Mouse (Mus musculus) A20 (cell line): ENCODE data around the gene Gmpr.
A peak's percentile ranks its signal among the peaks of the same experiment; 100 is the strongest.

ENCODE experiments used
- DNase-seq: peaks from one replicate; pipeline ENCODE4 v3.0.0-alpha.2; 2011; ENCODE audit warnings: low read depth, low spot score

Gene Gmpr

DNA sequence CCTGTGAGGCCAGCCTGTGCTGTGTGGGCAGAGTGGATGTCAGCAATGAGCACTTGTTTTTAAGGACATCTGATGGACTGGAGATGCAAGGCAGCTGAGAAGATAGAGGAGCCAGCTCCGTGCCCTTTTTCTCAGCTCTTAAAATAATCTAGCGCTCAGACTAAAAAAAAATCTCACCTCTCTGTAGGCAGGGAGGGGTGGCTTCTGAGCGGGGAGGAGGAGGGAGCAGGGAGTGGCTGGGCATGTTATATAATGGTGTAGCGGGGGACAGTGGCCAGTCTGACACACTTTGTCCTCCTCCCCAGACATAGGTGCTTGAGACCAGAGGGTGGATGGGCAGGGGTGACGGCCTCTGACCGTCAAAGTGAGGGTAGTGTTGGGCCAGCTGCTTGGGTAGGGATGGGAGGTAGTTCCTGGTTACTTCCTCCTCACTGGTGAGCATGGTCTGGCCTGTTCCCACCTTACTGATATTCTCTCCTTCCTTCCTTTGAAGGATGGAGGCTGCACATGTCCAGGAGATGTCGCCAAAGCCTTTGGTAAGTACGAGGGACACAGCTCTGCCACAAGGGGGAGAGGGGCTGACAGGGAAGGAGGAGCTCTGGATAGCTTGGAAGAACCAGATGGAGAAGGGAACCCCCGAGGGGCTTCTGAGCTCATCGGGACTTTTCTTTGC, 31.4 kb downstream of the Gmpr start:
- DNase-seq: no peak

DNA sequence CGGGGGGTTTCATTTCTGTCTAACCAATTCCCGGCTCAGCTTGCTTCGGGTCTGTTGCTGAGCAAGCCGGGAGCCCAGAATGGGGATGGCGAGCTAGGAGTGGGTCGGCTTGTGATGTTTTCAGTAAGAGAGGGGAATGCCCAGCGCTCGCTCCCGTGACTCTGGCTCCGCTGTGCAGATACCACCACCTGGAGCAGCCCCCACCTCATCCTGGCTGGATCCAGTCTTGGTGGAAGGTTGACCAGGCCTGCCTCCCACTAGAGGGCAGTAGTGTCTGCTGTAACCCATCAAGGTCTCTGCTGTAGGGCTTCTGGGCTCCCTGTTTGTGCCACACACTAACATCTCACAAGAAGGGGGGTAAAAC, 31.9 kb downstream of the Gmpr start:
- DNase-seq: peak; percentile 51

DNA sequence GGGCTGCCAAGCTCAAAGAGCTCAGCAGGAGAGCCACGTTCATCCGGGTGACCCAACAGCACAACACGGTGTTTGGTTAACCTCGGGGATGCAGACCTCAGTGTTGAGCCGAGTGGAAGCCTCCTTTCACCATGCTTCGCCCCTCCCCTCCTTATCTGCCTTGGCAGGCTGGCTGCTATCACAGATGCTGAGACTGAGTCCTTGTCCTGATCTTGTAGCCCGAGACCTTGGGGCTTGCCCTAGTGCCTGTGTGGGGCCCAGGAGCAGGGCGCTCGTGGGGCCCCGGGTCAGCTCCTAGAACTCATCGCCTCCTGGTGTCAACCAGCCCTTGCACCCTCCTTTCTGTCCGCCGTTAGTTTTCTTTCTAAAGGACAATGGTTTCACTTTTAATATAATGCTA, 38.7 kb downstream of the Gmpr start:
- no peak for DNase-seq

DNA sequence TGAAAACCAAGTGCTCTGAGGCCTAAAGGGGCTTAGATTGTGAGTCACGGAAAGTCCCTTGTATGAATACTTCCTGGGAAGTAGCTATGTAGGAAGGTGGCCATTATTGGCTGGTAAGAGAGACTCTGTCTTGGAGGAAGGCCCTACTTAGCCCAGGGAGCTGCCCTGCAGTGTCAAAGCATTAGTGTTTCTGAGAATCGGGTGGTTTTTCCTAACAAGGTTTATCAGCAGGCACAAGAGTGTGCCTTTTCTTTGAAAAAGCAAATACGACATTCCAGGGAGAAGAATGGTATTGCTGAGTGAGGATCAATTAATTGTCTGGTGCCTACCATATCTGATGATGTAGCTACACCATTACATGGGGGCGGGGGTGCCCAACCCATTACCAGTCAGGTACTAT, 39.7 kb downstream of the Gmpr start:
- no peak for DNase-seq

DNA sequence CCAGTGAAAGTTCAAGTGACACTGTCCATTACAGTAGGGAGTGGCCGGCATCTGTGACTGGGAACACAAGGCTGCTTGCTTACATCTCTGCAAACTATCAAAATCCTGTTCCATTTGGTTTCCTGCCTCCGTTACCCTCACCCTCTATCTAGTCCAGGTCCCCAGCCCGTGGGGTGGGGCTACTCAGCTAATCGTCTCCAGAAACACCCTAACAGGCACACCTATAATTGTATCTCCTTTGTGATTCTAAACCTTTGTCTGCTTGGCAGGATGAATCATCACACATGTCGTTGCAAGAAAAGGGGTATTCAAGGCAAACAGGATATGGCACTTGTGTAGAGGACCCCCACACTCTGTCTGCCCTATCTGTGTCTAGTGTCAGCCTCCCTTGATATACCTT, 40.3 kb downstream of the Gmpr start:
- no peak for DNase-seq

DNA sequence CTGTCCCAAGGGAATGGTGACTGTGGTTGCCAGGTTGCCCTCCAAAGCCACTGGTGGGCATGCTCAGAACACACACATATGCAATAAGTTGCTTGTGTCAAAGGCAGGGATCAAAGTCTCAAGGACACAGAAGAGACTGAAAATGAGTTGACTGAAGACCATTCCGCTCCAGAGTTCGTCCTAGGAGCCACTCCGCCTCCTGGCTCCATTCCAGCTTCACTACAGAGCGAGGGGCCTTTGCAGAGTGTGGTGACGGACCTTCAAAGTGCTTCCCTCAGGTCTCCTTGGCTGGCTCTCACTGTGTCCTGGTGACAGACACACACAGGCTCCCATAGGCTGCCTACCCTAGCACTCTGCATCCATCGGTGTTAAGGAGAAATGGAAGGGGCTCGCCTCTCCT, 46.4 kb downstream of the Gmpr start:
- no peak for DNase-seq

DNA sequence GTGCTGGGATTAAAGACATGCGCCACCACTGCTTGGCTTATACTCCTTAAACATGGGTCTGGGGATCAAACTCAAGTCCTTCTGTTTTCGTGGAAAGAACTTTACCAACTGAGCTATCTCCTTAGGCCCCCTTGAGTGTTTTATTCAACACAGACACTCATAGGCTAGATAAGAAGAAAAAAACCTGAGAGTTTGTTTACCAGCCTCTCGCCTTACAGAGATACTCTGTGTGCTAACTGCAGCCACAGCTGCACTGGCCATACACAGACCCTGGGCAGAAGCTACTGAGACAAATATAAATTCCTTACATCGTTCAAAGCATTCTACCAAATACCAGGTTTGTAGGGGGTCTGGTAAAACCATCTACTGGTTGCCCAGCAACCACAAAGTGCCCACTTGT, 51.1 kb downstream of the Gmpr start:
- DNase-seq: no peak

DNA sequence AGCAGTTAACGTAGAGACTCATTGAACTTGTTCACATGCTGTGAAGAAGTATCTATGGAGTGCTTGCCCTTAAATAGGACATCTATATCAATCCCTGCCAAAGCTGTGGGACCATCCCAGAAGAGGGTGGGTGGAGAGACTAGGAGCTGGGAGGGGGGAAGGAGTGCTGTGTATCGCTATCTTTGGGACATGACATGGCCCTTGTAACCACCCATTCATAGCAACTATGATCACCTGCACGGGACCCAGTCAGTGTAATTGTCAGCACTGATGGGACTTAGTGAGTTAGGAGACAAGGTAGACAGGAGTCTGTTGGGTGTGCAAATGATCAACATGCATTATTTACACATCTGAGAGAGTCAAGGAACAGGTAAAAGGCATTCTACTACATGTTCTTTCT, 52.0 kb downstream of the Gmpr start:
- DNase-seq: no peak

DNA sequence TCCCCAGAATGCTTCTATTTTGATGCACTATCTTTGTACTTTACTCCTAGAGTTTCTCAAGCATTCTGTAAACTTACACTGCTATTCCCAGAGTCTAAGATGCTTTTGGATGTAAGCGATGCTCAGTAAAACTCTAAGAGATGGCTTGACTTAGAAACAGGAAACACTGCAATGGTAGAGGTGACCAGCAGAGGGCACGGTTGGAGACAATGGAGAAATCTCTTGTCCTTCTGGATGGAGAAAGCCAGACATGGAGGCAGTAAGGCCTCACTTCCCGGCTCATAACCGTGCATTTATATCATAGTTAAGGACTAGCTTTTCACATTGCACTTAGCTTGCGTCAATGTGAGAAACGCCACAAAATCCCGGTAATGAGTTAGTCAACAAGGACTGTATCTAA, 53.3 kb downstream of the Gmpr start:
- peak; percentile 19 for DNase-seq

DNA sequence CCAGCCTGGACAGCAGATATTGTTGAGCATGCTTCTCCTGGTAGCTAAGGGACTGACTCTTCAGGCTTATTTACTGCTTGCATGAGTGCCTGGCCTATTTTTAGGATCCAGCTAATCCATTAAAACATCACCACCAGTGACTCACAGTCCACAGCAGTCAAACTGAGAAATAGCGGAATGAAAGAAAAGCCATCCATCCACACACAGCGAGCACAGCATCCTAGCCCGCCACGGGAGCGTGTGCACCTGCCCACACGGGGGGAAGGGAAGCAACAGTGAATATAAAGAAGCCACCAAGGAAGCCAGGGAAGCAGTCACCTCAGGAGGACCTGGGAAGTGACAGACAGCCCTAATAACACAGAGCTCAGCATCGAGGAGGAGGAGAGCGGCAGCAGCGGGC, 54.8 kb downstream of the Gmpr start:
- no peak for DNase-seq

DNA sequence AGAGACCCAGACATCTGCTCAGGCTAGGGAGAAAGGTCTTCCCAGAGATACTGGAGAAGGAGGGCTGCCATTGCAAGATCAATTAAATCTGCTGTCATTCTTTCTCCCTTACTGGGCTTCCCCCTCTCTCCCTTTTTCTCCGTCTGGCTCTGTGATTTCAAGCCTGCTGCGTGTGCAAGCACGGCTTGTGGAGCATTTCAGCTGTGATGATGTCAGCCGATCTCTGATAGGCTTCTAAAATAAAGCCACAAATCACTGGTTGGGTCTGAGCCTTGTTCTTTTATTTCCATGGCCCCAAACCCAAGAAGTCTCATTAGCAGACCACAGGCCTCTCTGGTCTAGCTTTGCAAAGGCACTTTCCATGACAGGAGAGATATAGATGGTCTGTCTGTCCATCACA, 57.7 kb downstream of the Gmpr start:
- no peak for DNase-seq

DNA sequence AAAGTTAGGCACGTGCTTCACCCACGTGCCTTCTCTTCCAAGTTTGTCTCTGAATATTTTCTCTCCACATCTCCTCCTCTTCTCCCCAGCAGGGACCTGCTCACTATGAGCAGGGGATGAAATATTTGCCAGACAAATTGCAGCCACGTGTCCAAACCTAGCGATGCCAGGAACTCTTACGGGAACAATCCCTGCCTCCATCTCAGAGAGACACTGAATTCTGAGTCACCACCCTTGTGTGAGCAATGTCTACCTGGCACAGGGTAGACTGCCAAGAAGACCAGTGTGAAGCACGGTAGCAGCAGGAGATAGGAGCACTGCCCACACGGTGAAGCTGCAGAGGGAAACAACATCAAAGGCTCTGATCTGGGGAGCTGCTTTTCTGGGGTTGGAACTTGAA, 62.7 kb downstream of the Gmpr start:
- no peak for DNase-seq

DNA sequence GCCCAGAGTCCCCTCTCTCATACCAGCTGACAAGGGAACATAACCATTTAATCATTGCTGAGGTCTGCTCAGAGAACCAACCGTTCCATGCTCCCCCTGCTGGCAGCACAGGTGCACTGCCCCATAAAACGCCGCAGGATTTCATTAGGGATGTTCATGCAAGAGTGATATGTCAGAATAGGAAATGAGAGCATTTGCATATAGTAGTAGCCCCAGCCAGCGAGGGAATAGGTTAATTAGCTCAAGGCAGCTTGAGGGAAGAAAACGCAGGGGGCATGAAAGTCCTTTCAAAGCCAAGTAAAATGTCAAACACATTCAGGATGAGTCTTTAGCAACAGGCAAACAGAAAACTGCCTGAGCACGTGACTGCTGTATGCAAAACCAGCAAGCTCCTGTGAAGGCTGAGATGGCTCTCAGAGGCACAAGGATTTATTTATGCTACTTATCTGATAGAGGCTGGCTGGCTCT, 64.6 kb downstream of the Gmpr start:
- DNase-seq: peak; percentile 85

DNA sequence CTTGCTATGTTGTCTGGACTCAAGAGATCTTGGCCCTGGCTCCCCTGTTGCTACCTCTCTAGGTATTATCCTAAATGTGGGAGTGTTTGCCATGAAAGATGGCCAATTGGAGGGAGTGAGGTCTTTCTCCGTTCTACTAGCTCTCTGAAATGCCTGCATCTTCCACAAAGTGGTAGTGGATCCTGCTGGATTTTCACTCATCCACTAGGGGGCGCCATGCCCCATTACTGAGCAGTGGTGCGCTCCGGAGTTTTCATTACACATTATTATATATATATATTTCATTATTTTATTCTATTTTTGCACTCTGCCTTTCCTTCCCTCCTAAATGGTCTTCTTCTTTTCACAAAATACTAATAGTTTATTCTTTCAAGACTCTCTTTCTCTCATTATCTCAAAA, 65.5 kb downstream of the Gmpr start:
- peak; percentile 57 for DNase-seq

DNA sequence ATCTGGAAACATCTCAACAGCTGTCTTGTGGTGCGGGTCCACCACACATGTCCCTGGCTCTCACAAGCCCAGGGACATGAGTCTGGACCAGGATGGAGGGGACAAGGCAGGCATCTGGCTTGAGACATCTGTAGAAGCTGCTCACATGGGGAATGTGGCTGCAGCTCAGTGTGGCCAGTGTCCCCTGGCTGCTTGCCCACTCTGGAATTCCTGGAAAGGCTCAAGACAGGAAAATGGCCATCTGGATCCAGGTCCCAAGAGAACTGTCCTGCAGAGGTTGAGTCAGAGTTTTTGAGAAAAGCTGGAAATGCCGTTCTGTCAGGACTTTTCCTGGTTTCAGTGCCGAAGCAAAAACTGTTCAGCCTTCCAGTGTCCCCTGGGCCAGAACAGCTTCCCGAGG, 68.9 kb downstream of the Gmpr start:
- no peak for DNase-seq

DNA sequence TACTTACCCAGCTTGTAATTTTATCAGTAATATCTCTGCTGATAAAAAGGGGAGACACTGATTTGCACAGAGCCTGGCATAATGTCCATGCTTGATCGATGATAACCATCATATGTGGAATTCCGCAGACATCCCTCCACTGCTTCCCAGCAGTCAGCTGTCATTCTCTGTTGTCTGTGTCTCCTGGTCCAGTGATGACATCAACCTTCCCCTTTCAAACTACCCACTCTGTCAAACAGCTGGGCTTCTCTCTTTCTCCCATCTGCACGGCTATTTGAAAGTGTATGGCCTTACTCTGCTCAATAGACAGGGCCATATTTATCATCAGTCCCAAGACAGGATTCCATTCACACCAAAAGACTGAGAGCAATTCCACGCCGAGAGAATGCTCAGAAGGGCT, 70.1 kb downstream of the Gmpr start:
- DNase-seq: no peak

DNA sequence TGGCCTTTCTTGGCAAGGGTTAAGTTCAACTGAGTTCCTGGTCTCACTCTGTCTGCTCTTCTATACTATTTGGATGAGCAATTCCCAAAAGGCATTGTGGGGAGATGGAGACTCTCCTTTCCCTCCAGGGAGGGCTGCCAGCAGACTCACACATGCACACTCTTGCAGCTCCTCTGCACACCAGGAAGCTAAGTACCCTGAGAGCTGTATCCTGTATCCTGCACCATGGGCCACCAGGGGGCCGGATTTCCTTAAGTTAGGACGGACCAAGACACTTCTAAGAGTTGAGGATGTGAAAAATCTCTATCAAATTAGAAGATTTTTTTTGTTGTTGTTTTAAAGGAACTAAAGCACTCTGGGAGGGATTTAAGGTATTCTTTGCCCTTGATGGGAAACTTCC, 70.5 kb downstream of the Gmpr start:
- DNase-seq: no peak

DNA sequence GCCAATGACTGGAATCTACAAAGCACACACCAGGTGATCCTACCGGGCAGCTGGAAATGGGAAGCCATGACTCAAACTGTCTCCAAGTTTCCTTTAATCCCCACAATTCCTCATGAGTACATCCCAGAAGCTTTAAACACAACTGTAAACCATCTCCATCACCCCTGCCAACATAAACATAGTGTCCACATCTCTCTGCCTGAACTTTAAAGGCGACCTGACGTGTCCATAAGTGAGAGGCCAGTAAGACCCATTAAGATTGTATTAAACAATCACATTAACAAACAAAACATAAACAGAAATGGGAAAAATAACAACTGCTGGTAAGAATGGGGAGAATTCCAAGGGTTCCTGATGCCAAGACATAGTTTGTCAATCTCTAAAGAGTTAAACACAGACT, 72.5 kb downstream of the Gmpr start:
- DNase-seq: no peak

DNA sequence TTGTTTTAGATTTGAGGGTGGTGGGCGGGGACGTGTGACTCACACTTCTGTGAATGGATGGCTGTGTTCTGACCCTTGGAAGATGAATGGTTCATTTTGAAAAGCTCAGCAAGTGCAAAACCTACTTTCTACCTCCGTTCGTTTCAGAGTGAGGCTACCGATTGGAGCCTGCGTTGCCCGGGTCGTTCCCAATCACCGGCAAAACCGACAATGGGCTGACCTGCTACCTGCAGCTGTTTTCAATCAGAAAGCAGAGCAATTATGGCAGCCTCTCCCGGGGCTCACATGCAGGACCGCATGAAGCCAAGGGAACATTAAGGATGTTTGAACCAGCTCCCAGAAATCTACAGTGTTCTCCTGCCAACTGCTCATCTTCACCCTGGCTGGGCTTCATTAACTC, 75.0 kb downstream of the Gmpr start:
- no peak for DNase-seq

DNA sequence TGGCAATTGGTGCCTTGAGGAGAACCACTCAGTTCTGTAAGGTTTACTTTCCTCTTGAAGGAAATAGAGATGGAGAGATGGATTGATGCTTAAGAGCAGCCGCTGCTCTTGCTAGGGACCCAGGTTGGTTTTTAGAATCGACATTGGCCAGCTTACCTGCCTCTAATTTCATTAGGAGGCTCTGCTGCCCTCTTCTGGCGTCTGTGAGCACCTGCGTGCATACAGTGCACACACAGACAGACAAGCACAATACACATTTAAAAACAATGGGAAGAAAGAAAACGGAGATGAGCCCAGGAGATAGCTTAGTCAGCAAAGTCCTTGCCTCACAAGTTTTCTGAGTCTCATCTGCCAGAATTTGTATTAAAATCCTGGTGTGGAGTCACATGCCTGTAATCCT, 75.8 kb downstream of the Gmpr start:
- DNase-seq: peak; percentile 24

DNA sequence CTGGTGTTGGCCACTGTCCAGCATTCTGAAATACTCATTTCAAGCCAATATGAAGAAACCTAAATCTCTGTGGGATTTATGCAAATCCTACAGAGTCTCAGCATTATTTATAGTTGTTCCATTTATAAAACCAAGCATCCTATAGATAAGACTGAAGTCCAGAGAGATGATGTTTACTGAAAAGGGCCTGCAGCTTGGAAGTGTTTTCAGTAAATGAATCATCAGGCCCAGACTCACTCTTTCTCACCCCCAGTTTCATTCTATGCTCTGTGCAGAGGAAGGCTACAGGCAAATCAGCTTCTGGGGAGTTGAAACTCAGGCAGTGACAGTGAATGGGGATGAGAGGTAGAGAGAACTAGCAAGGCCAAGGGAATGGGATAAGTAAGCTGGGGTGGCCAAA, 83.7 kb downstream of the Gmpr start:
- DNase-seq: no peak

DNA sequence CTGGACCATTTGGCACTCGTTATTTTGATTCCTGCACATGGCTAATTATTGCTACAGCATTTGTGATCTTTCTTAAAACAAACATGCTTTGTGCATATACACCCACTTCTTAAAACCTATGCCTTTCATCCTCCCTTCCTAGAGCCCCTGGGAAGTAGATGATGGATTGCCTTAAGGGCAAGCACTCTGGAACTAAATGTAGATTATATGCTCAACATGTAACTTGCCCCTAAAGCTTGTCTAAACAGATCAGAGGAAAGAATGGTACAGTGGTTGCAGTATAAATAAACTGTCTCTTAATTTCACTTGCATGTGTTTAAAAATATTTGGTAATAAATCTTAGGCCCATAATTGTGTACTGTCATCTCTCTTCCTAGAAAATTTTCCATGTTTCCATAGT, 86.7 kb downstream of the Gmpr start:
- DNase-seq: no peak

DNA sequence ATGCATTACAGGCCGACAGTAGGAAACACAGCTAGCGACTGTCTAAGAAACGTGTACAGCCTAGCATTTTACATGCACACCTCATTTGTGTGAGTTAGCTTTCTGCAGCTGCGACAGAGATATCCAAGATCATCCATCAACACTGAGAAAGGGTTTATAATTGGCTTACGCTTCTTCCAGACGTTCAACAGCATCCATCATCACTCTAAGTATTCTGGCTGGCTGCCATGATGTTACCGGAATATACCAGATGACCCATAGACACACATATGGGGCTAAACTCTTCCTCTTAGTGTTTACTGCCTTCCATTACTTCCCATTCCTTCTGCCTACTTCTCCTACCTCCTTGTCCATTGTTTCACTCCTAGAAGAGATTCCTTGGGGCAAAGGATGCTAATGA, 88.2 kb downstream of the Gmpr start:
- DNase-seq: no peak

DNA sequence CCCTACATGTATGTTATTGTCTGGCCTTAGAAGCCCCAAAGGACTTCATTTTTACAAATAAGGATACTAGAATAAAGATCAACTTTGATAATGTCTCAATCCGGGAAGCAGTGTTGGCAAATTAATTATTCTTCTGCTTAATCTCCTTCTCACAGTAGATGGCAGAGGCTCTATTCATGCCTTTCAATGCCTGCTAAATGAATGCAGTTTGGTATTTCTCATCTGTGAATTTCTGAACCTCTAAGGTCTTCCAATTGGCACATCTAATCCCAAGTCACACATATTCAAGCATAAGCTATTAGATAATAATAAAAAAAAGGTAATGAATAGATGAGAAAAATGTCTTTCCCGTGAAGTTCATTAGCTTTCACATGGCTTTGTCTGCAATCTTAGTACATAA, 92.6 kb downstream of the Gmpr start:
- DNase-seq: no peak
